Mouse (Mus musculus) ES-E14 (cell line): ENCODE data around the gene Clstn3.

ENCODE experiments used
- CHD2 ChIP-seq: IDR thresholded peaks from 2 replicates; pipeline ENCODE4 v1.6.1; 2014; ENCODE audit warnings: mild to moderate bottlenecking, low read depth, low read length, inconsistent platforms
- HCFC1 ChIP-seq: IDR thresholded peaks from 2 replicates; pipeline ENCODE4 v1.6.1; 2012; ENCODE audit warnings: low read length, inconsistent platforms, borderline replicate concordance; ENCODE audit not compliant: insufficient read depth
- MAFK ChIP-seq: IDR thresholded peaks from 2 replicates; pipeline ENCODE4 v1.6.1; 2014; ENCODE audit warnings: mild to moderate bottlenecking, low read depth, low read length, inconsistent platforms; ENCODE audit not compliant: insufficient read depth

DNA sequence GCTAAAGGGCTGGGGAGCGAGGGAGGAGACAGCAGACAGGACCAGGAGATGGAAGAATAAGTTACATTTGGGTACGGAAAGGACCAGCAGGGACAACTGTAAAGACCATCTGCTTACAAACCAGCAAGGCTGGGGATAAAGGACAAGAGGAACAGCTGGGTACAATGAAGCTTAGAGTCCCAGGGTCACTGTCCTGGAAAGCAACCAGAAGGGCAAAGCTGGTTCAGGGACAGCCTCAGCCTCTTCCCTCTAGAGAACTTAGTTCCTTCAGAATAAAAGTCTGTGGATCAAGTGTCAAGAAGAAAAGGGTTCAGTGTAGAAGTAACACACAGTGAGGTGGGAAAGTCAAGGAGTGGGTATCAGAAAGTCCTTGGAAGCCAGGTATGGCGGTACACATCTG, 6.5 kb upstream of the Clstn3 start:
- no peak for TF ChIP-seq HCFC1
- TF ChIP-seq CHD2: no peak
- no peak for TF ChIP-seq MAFK
